Mouse (Mus musculus): ENCODE data around the gene Dock3. TPM values are rescaled to one million over a fixed set of nuclear protein-coding genes. Genes with fewer than 3 reads are reported as not detected.

Gene Dock3
- 452 TPM in 1 of 2 replicates, not detected in the other for polyA plus RNA-seq (2012; ENCODE audit: insufficient read depth, insufficient read length, low replicate concordance, missing spikeins)

DNA sequence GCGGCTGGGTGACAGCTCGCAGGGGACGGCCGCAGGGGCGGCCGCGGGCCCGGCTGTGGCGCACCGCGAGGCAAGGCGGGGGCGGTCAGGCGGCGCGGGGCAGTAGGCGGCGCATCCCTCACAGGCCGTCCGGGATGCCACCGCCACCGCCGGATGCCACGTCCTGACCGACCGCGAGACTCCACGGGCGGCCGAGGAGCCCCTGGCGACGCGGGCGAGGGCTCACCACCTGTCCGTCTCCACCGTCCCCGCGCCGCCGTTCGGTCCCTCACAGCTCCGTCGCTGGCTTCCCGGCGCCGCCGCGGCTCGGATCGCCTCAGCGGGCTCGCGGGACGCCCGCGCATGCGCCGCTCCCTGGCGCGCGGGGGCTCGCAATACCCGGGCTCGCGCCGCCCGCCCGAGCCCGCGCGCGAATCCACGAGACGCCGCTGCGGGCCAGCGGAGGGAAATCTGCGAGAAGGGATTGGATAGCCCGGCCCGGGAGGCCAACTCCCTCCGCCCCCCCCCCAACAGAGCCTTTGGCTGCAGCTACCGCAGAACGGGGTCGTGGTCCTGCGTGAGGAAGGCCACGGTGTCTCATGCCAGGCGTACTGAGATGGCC, at the start of gene Dock3:
Gene Dock3 (minus strand): TSS at position 371 of the 601 bp plus-strand sequence.
- WGBS = under 1% methylated on average over 87 of the region's 87 CpGs

DNA sequence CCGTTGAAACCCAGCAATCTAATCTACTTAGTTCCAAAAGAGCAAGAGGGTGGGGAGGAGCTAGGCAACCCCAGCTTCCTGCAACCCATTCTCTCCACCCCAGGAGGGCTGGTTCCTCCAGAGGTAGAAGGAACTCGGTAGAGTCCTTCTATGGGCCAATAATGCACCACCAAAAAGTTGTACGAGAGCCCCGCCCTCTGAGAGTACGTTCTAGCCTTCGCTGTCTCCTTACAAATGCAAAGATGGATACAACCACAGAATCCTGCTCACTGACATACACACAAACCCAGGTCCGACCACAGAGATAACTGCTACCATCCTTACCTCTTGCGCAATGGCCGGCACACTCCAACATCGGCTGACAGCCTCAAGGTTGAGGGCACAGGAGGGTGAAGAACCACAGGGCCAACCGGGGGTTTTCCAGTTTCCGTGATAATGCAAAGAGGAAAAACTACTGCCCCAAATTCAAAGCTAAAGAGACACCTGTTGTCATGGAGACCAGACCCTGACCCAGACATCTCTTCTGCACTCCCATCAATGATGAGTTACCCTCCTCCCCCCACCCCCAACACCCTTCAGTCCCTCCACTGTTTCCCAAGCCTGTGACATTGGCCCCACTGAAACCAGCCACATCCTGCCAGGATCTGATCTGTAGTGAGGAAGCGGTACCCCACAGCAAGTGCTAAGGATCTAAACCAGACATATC, 48.8 kb upstream of the Dock3 start:
- H3K4me3 ChIP-seq (ENCODE audit: insufficient read depth, low read depth, low read length) = no peak overlapping the region
- no peak overlapping the region for H3K27ac ChIP-seq (ENCODE audit: insufficient read depth, low read depth, low read length)
- peaks cover 37% of the 10 kb centered on the region for H3K4me1 ChIP-seq (ENCODE audit: control insufficient read depth, insufficient read depth, low read length)
- WGBS = 72% methylated on average over 13 of the region's 13 CpGs
- TF ChIP-seq POLR2A (IDR thresholded peaks at IDR 0.05; ENCODE audit: insufficient read depth, low read depth, low read length) = no peak
- no peak for TF ChIP-seq CTCF (IDR thresholded peaks at IDR 0.05; ENCODE audit: insufficient read depth, low read depth, low read length)

More for the DNA sequence above, at the start of gene Dock3:
- Histone ChIP-seq H3K27ac (ENCODE audit: insufficient read depth, low read depth, low read length) (peak within 1 kb of the TSS; percentile 89), H3K4me3 (ENCODE audit: insufficient read depth, low read depth, low read length) (peak within 1 kb of the TSS; percentile 99), H3K4me1 (ENCODE audit: control insufficient read depth, insufficient read depth, low read length) (peaks cover 8% of the 10 kb centered on the region)
- TF ChIP-seq POLR2A (IDR thresholded peaks at IDR 0.05; ENCODE audit: insufficient read depth, low read depth, low read length) (peak; percentile 96), CTCF (IDR thresholded peaks at IDR 0.05; ENCODE audit: insufficient read depth, low read depth, low read length) (no peak)

DNA sequence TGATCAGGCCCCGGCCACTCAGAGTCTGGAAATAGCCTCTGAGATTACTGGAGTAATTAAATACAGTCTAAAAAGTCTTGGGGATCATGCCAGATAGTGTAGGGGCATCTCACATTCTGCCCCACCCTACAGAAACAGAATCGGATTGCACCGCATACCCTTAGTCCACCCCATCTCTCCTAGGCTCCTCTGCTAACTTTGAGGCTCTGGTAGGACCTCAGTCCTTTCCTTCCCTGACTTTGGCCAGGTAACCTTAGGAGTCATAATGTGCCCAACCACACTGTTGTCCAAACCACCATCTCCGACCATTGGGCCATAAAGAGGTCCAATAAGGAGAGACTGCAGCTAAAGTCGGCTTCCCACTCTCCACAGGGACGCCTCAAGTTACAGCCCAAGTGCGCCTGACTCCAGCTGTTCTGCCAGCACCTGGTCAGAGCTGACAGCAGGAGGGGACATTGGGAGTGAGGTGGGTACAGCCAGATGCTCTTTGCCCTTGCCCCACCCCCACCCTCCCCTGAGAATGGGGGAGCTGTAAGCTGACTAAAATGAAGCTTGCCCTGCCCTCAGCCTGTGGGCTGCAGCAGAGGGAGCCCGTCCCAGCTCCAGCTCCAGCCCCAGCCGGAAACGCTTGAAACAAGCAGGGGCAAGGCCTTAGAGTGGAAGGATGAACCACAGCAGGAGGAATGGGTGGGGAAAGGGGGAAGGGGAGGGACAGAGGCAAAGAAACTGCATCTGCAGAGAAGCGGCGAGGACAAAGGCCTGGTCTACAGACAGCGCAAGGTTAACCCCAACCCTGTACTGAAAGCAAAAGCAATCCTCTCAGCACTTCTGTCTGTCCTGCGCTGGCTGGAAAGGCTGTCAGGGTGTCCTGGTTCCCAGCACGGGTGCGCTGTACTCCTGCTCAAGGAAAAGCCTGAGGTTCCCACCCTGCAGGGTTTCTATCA, 47.9 kb upstream of the Dock3 start:
- TF ChIP-seq POLR2A (IDR thresholded peaks at IDR 0.05; ENCODE audit: insufficient read depth, low read depth, low read length) = no peak
- TF ChIP-seq CTCF (IDR thresholded peaks at IDR 0.05; ENCODE audit: insufficient read depth, low read depth, low read length) = no peak
- 51% methylated on average over 16 of the region's 16 CpGs for WGBS

DNA sequence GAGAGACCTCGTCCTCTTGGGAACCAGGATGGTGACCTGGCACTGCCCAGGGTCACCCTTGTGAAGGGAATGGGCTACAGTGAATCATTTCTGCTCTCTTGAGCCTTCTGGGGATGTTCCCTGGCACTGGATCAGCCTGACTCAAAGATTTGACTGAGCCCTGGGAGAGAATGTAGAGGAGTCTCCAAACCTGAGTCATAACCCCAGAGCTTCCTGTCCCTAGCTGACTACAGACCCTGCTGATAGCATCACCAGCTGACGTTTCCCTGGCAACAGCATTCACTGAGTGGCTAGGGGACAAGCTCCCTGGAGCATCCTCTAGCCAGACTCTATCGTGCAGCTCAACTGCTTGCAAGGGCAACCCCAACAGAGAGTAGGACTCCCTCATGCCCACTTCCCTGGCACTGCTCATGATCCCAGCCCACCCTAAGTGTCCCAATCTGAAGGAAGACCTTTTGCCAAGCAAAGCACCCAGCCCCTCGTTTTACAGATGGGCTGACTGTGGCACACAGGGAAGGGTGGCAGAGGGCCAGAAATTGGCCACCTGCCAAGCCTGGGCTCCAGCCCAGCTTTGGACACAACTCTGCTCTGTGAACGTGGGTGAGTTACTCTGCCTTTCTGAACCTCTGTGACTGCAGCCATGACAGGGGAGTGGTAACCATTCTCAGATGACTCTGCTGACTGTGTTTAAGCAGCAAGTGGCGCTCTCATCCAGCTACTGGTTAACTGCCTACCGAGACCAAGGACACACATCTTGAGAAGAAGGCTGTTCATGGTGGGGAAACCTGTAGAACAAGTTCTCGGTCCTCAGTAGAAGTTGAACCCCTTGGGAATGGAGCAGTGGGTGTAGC, 47.0 kb upstream of the Dock3 start:
- no peak; the same call in 1 of the 2 replicates for TF ChIP-seq CTCF (IDR thresholded peaks at IDR 0.05; ENCODE audit: insufficient read depth, low read depth, low read length)
- Histone ChIP-seq H3K27ac (ENCODE audit: insufficient read depth, low read depth, low read length) (peak overlapping the region; percentile 79), H3K4me3 (ENCODE audit: insufficient read depth, low read depth, low read length) (peak overlapping the region; percentile 13), H3K4me1 (ENCODE audit: control insufficient read depth, insufficient read depth, low read length) (peaks cover 43% of the 10 kb centered on the region)
- 33% methylated on average over 8 of the region's 8 CpGs for WGBS

More for the DNA sequence above, 47.9 kb upstream of the Dock3 start:
- H3K4me3 ChIP-seq (ENCODE audit: insufficient read depth, low read depth, low read length) = no peak overlapping the region
- no peak overlapping the region for H3K27ac ChIP-seq (ENCODE audit: insufficient read depth, low read depth, low read length)
- H3K4me1 ChIP-seq (ENCODE audit: control insufficient read depth, insufficient read depth, low read length) = peaks cover 39% of the 10 kb centered on the region

DNA sequence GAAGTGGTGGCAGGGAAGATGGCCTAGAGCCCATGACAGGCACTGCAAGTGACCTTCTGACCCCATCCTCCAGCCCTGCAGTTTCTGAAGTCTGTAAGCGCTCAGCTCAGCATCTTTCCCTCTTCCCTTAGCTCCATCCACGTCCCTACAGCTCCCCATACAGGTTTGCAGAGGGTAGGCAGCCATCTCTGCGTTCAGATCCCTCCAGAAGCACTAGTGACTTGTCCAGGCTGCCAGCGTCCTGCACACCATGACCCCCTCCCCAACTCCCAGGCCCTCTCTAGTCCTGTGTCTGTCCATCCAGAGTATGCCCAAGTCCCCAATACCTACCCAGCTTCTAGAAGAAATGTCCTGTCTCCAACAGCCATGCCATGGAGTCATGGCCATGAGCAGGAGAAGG, 46.4 kb upstream of the Dock3 start:
- H3K4me3 ChIP-seq (ENCODE audit: insufficient read depth, low read depth, low read length) = peak overlapping the region; percentile 13
- H3K27ac ChIP-seq (ENCODE audit: insufficient read depth, low read depth, low read length) = peak overlapping the region; percentile 79
- 32% methylated on average over 4 of the region's 4 CpGs for WGBS
- H3K4me1 ChIP-seq (ENCODE audit: control insufficient read depth, insufficient read depth, low read length) = peaks cover 45% of the 10 kb centered on the region
- TF ChIP-seq CTCF (IDR thresholded peaks at IDR 0.05; ENCODE audit: insufficient read depth, low read depth, low read length) (peak; percentile 37; the same call in 1 of the 2 replicates), POLR2A (IDR thresholded peaks at IDR 0.05; ENCODE audit: insufficient read depth, low read depth, low read length) (no peak)

DNA sequence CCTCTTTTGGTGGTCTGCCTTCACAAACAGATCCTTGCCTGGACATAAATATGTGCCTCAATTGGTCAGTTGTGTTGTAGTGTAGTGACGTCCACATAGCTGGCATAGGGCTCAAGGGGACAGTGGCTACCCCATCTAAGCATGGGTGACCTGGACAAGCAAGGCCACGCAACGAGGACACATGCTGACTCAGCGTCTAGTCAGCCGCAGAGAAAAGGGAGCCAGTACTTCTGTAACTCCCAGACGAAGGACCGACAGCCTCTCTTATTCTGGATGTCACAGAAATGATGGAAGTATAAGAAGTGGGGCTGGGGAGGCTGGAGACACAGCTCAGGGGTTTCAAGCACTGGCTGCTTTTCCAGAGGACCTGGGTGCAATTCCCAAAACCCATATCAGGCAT, 45.9 kb upstream of the Dock3 start:
- TF ChIP-seq CTCF (IDR thresholded peaks at IDR 0.05; ENCODE audit: insufficient read depth, low read depth, low read length) (no peak), POLR2A (IDR thresholded peaks at IDR 0.05; ENCODE audit: insufficient read depth, low read depth, low read length) (no peak)
- H3K27ac ChIP-seq (ENCODE audit: insufficient read depth, low read depth, low read length) = no peak overlapping the region
- H3K4me1 ChIP-seq (ENCODE audit: control insufficient read depth, insufficient read depth, low read length) = peaks cover 46% of the 10 kb centered on the region
- H3K4me3 ChIP-seq (ENCODE audit: insufficient read depth, low read depth, low read length) = no peak overlapping the region
- 85% methylated on average over 7 of the region's 7 CpGs for whole genome bisulfite sequencing

DNA sequence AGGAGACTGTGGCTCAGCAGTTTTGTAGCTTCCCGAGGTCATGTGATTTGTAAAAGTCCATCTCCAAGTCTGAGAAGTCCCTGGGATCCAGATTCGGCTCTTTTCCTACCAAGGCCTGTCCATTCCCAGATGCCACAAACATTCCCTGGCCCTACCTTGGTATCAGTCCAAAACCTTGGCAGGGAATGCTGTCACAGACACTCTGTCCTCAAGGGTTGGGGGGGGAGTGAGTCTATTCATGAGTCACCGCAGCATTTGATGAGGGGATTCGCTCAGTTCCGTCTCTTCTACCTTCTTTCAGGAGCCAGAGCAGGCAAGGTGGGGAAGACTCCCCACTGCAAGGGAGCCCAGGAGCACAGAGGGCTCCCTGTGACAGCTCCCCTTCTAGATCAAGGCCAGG, 44.0 kb upstream of the Dock3 start:
- 67% methylated on average over 5 of the region's 5 CpGs for WGBS
- no peak overlapping the region for H3K4me3 ChIP-seq (ENCODE audit: insufficient read depth, low read depth, low read length)

DNA sequence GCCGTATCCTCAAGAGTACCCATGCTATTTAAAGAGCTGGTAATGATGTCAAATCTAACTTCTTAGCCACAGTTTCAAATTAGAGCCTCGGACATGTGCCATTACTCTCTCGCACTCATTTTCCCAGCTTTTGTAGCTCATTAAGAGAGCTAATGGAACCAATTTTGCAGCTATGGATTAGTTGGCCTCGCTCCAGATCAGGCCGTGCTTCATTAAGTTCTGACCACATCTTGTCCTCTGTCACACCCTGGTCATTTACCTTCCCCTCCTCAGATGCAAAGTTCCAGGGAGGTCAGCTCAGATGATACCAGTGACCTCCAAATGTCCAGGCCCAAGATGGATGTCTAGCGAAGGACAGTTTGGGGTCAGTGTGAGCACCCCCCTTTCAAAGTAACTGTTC, 43.0 kb upstream of the Dock3 start:
- H3K4me3 ChIP-seq (ENCODE audit: insufficient read depth, low read depth, low read length) = no peak overlapping the region
- no peak overlapping the region for H3K27ac ChIP-seq (ENCODE audit: insufficient read depth, low read depth, low read length)
- 65% methylated on average over 6 of the region's 6 CpGs for WGBS
- TF ChIP-seq CTCF (IDR thresholded peaks at IDR 0.05; ENCODE audit: insufficient read depth, low read depth, low read length) (no peak), POLR2A (IDR thresholded peaks at IDR 0.05; ENCODE audit: insufficient read depth, low read depth, low read length) (no peak)
- peaks cover 46% of the 10 kb centered on the region for H3K4me1 ChIP-seq (ENCODE audit: control insufficient read depth, insufficient read depth, low read length)

More for the DNA sequence above, 44.0 kb upstream of the Dock3 start:
- Histone ChIP-seq H3K27ac (ENCODE audit: insufficient read depth, low read depth, low read length) (no peak overlapping the region), H3K4me1 (ENCODE audit: control insufficient read depth, insufficient read depth, low read length) (peaks cover 54% of the 10 kb centered on the region)
- TF ChIP-seq CTCF (IDR thresholded peaks at IDR 0.05; ENCODE audit: insufficient read depth, low read depth, low read length) = no peak
- TF ChIP-seq POLR2A (IDR thresholded peaks at IDR 0.05; ENCODE audit: insufficient read depth, low read depth, low read length) = no peak
